Mouse (Mus musculus): Measurements from ENCODE around the gene Sobp. TPM values are rescaled to one million over a fixed set of nuclear protein-coding genes. Genes with fewer than 3 reads are reported as not detected.

Sobp gene
- polyA plus RNA-seq, 1 experiment from 2014 or later: 4.5 TPM

DNA sequence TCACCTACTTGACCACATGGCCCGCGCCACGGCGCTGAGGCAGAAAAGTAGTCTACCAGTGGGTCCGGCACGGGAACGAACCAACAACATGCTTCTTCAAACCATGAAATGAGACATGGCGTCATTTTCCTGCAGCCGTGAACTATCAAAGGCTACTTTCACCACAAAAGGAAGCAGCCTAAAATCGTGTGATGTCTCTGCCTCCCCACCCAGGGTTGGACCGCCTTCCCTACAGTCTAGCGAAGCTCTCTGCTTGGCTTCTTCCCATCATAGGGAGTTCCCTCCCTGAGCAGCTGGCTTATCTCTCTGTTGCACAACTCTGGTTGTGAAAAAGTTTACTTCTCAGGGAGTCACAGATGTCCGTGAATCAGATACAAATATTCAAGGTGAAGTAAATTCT lies 211.7 kb downstream of the Sobp start:
- H3K4me3 ChIP-seq: no peak overlapping the region
- H3K36me3 ChIP-seq: no peaks in the 10 kb centered on the region
- 94% methylated on average over 13 of the region's 13 CpGs for WGBS
- H3K27me3 ChIP-seq (ENCODE audit: insufficient read depth, poor library complexity, severe bottlenecking): peaks cover 10% of the 10 kb centered on the region; the same call in 1 of the 2 replicates
- no peaks in the 10 kb centered on the region for H3K9me3 ChIP-seq
- peaks cover 33% of the 10 kb centered on the region for H3K4me1 ChIP-seq (replicated peaks)
- H3K27ac ChIP-seq: peak overlapping the region; percentile 17; the same call in 1 of the 2 replicates
- DNase-seq (ENCODE audit: low spot score): no peak

DNA sequence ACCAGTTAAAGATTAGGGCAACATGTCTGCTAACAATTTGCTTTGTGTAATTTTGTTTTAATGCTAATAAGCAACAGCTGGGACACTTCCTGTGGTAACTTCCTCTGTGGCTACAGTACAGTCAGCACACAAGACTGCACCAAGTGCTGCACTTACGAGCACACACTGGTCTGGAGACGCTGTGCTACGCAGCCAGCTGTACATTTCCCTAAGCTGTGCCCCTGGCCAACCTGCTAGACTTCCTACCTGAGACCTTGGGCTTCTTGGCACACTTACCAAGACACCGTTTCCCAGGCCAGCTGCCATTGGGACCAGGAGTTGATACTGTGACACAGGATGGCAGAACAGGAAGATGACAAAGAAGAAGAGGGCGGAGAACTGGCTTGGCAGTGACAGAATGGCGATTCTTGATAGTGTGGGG lies 212.1 kb downstream of the Sobp start:
- peak overlapping the region; percentile 36; the same call in 1 of the 2 replicates for H3K27ac ChIP-seq
- H3K9me3 ChIP-seq: no peaks in the 10 kb centered on the region
- H3K4me1 ChIP-seq (replicated peaks): peaks cover 37% of the 10 kb centered on the region
- DNase-seq (ENCODE audit: low spot score): no peak
- H3K27me3 ChIP-seq (ENCODE audit: insufficient read depth, poor library complexity, severe bottlenecking): peaks cover 15% of the 10 kb centered on the region; the same call in 1 of the 2 replicates
- 87% methylated on average over 6 of the region's 6 CpGs for WGBS
- H3K36me3 ChIP-seq: no peaks in the 10 kb centered on the region
- H3K4me3 ChIP-seq: no peak overlapping the region

DNA sequence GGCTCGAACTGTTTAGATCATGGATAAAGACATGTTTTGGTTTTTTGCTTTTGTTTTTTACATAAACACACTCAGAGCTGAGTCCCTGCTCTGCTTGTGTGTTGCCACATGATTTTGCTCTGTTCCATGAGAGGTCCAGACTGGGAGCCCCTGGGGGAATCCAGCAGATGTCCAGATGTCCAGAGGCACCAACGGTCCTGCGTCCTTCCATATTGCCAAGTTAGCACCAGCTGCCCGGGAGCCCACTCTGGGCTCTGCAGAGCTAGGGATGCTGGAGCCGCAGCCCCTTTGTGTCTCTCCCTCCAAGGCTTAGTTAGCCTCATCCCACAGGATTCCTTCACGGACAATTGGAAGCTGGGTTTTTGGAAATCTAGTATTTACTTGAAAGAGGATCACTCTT lies 212.6 kb downstream of the Sobp start:
- Histone ChIP-seq H3K27ac (peak overlapping the region; percentile 36; the same call in 1 of the 2 replicates), H3K9me3 (no peaks in the 10 kb centered on the region), H3K27me3 (ENCODE audit: insufficient read depth, poor library complexity, severe bottlenecking) (peaks cover 19% of the 10 kb centered on the region; the same call in 1 of the 2 replicates), H3K4me3 (no peak overlapping the region), H3K4me1 (replicated peaks) (peaks cover 40% of the 10 kb centered on the region), H3K36me3 (no peaks in the 10 kb centered on the region)
- DNase-seq (ENCODE audit: low spot score): no peak
- WGBS: 65% methylated on average over 6 of the region's 6 CpGs

DNA sequence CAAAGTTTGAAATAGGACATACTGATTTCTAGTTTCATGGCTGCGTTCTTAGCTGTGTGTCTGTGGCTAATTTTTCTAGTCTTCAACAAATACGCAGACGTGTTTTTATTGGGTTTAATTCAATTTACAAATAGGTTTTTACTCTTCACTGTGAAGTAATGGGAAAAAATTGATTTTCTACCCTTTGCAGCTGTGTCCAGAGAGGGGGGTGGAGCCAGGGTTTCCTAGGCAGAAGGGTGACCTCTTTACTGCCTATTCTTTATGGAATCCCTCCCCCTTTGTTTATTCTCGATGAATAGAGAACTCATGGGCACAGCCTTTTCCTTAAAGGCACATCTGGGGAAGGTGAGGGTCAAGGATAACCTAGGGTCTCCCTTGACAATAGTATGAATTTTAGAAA lies 215.6 kb downstream of the Sobp start:
- DNase-seq (ENCODE audit: low spot score): no peak
- Histone ChIP-seq H3K36me3 (no peaks in the 10 kb centered on the region), H3K4me3 (peak overlapping the region; percentile 48), H3K4me1 (replicated peaks) (peaks cover 40% of the 10 kb centered on the region), H3K27me3 (ENCODE audit: insufficient read depth, poor library complexity, severe bottlenecking) (peaks cover 38% of the 10 kb centered on the region; the same call in 1 of the 2 replicates), H3K9me3 (0 out of 2 replicates have a peak, but pooled peaks cover 5% of the 10 kb centered on the region), H3K27ac (peak overlapping the region; percentile 83)
- 53% methylated on average over 4 of the region's 4 CpGs for WGBS

DNA sequence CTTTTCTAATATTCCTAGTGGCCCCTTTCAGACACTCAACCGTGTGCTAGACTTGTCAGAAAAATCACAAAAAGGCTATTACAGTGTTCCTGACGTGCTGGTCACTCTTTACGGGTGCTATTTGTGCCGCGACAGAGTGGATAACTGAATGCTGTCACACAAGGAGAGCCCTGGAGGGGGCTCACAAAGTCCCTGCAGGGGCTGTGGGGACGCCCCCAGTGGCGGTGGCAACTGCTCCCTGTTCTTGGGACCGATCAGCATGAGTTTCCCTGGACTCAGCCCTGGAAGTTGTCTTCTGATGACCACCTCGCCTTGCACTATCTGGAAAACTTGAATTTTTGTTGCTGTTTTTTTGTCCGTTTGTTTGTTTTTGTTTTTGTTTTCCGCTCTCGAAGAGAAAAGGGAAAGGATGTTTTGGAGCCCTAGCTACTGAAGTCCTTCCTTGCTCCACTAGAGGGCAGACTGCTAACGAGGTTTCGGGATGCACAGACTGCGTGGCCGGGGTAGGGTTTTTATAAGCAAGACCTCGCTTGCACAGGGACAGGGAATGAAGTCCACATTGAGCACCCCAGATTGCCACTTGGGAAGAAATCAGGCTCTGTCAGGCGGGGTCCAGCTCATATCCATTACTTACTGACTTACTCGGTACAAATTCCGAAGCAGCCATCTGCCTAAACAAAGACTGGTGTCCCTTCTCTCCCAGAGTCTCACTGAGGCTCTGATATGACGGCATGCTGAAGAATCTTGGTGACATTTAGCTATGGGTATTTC lies 216.3 kb downstream of the Sobp start:
- Histone ChIP-seq H3K27ac (peak overlapping the region; percentile 83), H3K9me3 (0 out of 2 replicates have a peak, but pooled peaks cover 5% of the 10 kb centered on the region), H3K4me1 (replicated peaks) (peaks cover 40% of the 10 kb centered on the region), H3K27me3 (ENCODE audit: insufficient read depth, poor library complexity, severe bottlenecking) (peaks cover 38% of the 10 kb centered on the region; the same call in 1 of the 2 replicates), H3K36me3 (no peaks in the 10 kb centered on the region), H3K4me3 (peak overlapping the region; percentile 48)
- peak; percentile 81 for DNase-seq (ENCODE audit: low spot score)
- WGBS: 7% methylated on average over 21 of the region's 21 CpGs

DNA sequence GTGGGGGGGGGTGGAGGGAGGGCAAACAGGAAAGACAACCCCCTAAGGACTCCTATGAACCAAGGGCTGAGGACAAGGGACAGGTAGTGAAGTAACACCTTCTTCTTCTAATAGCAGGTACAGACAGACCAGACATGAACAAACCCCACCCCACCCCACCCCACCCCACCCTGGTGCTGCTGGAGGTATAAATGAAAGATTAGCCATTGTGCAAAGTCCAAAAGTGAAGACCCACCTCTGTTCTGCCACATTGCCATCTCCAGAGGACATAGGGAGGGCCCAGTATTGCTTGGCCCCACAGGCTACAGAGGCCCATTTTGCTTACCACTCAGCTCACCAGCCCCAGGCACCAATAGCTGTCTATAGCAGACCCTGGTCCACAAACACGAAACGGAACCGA lies 219.1 kb downstream of the Sobp start:
- Histone ChIP-seq H3K27ac (no peak overlapping the region), H3K4me3 (no peak overlapping the region), H3K36me3 (no peaks in the 10 kb centered on the region), H3K9me3 (0 out of 2 replicates have a peak, but pooled peaks cover 5% of the 10 kb centered on the region), H3K27me3 (ENCODE audit: insufficient read depth, poor library complexity, severe bottlenecking) (peaks cover 34% of the 10 kb centered on the region; the same call in 1 of the 2 replicates), H3K4me1 (replicated peaks) (peaks cover 49% of the 10 kb centered on the region)
- 94% methylated on average over 3 of the region's 3 CpGs for WGBS
- no peak for DNase-seq (ENCODE audit: low spot score)

DNA sequence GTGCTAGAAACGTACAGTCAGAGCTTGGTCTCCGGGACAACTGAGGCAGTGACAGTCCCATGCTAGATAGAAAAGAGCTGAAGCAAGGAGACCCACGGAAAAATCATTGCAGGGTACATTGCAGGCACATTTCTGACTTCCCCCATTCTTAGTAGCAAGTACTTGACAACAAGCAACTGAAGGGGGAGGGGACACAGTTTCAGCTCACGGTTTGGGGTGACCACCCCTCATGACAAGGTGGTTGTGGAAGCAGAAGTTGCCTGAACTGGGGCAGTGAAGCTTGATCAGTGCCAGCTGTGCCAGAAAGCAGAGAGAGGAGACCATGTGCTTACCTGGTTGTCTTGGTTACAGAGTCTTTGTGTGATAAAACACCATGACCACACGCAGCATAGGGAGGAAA lies 220.7 kb downstream of the Sobp start:
- Histone ChIP-seq H3K36me3 (no peaks in the 10 kb centered on the region), H3K4me1 (replicated peaks) (peaks cover 53% of the 10 kb centered on the region), H3K4me3 (no peak overlapping the region), H3K27me3 (ENCODE audit: insufficient read depth, poor library complexity, severe bottlenecking) (peaks cover 37% of the 10 kb centered on the region; the same call in 1 of the 2 replicates), H3K9me3 (0 out of 2 replicates have a peak, but pooled peaks cover 5% of the 10 kb centered on the region), H3K27ac (no peak overlapping the region)
- no peak for DNase-seq (ENCODE audit: low spot score)
- WGBS: 73% methylated on average over 5 of the region's 5 CpGs

Other genes with a start within 250 kb of the Sobp start
- gene 9030612E09Rik, start 174 bp upstream of the Sobp start, polyA plus RNA-seq (2016; fragmentation: Nextera tagmentation; extraction: Ambion mirVana): 1.7 and 1.8 TPM in 2 replicates
- gene Pdss2, start 47.0 kb upstream of the Sobp start, polyA plus RNA-seq (2016; fragmentation: Nextera tagmentation; extraction: Ambion mirVana): 13.4 and 15.5 TPM in 2 replicates

Measured in hindbrain, embryonic 10.5 days (tissue).